Mouse (Mus musculus) intestine, embryonic 16.5 days (tissue): ENCODE data around the gene Ciapin1. TPM values are rescaled to one million over a fixed set of nuclear protein-coding genes. Genes with fewer than 3 reads are reported as not detected.

Experiments used
- ATAC-seq: fragments of 200-750 bp; cut with Nextera tagmentation; 2 replicates; pipeline ENCODE4 v1.8.0; 2017; ENCODE audit warnings: moderate TSS enrichment, moderate library complexity
- H3K27ac ChIP-seq: fragments of 300-500 bp; sonication (generic); 2 replicates; pipeline ENCODE4 v1.5.1; 2014; ENCODE audit warnings: mild to moderate bottlenecking, low read length
- H3K27me3 ChIP-seq: fragments of 300-500 bp; sonication (generic); replicated peaks from 2 replicates; pipeline ENCODE4 v1.6.1; 2014; ENCODE audit warnings: low read length, control low read depth, mixed read lengths; ENCODE audit not compliant: control insufficient read depth, insufficient read depth
- H3K36me3 ChIP-seq: fragments of 300-500 bp; sonication (generic); 2 replicates; pipeline ENCODE4 v1.6.1; 2014; ENCODE audit warnings: low read length, control low read depth; ENCODE audit not compliant: control insufficient read depth, insufficient read depth
- H3K4me1 ChIP-seq: fragments of 300-500 bp; sonication (generic); 2 replicates; pipeline ENCODE4 v1.6.1; 2014; ENCODE audit warnings: low read length, control low read depth, mixed read lengths; ENCODE audit not compliant: control insufficient read depth, insufficient read depth
- H3K4me2 ChIP-seq: fragments of 300-500 bp; sonication (generic); 2 replicates; pipeline ENCODE4 v1.6.1; 2014; ENCODE audit warnings: low read depth, low read length, control low read depth
- H3K4me3 ChIP-seq: fragments of 300-500 bp; sonication (generic); 2 replicates; pipeline ENCODE4 v1.5.1; 2014; ENCODE audit warnings: mild to moderate bottlenecking, low read length
- H3K9ac ChIP-seq: fragments of 300-500 bp; sonication (generic); 2 replicates; pipeline ENCODE4 v1.6.1; 2014; ENCODE audit warnings: low read depth, low read length
- H3K9me3 ChIP-seq: fragments of 300-500 bp; sonication (generic); 2 replicates; pipeline ENCODE4 v1.6.1; 2016; ENCODE audit warnings: low read length, control low read depth; ENCODE audit not compliant: control insufficient read depth
- WGBS: fragments of 180-500 bp; shearing (Covaris S2); extraction: QIAGEN DNeasy Blood & Tissue Kit; methylation state at CpG from one replicate; pipeline ENCODE4 v1.1.7; 2014; 5-methylcytosine and 5-hydroxymethylcytosine counted together
- polyA plus RNA-seq: library from polyadenylated mRNA; unstranded; fragments of >200 nt; fragmentation: Nextera tagmentation; extraction: Ambion mirVana; gene quantifications from 2 replicates; pipeline ENCODE4 v1.2.1, GENCODE M21; 2015

Gene Ciapin1
- polyA plus RNA-seq, 1 experiment from 2014 or later: 90.1 TPM

- ATAC-seq: no peak
- Histone ChIP-seq H3K36me3 (no peaks in the 10 kb centered on the region), H3K9me3 (no peaks in the 10 kb centered on the region), H3K4me3 (no peak overlapping the region), H3K4me1 (peaks cover 21% of the 10 kb centered on the region), H3K27me3 (no peaks in the 10 kb centered on the region), H3K27ac (peak overlapping the region; percentile 87), H3K4me2 (no peak overlapping the region), H3K9ac (no peak overlapping the region)
- WGBS: 60% methylated on average over 6 of the region's 6 CpGs
Observed at GRCm38 (mm10) chr8:94785995-94786595, 52.1 kb downstream of the Ciapin1 start.

DNA sequence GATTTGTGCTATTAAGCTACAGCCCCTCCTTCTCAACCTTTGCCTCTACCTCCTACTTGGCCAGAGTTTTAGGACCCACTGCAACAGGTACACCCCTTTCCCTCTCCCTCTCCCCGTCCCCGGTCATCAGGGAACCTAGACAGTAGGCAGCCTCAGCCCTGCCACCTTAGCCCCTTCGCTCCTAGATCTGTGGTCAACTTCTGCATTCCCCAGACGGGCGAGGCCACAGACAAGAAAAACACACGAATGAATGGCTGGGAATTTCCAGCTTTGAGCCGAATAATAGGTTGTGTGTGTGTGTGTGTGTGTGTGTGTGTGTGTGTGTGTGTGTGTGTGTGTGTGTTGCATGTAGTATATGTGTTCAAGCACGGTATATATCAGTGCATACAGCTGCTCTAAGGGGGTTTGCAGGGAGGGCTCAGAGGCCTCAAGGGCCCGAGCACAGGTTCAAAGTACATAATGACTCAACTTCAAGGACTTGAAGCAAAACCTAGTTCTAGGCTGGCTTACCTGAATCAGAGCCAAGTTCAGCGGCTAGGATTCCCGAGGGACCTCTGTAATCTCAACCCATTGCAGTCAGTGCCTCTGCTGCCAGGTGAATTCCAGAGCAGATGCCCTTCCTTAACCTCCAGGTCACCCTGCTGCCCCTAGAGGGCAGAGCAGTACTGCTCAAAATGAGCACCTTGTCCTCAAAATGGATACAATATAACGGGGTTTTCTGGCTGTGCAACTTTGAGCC lies 52.7 kb downstream of the Ciapin1 start:
- Histone ChIP-seq H3K4me1 (peaks cover 27% of the 10 kb centered on the region), H3K27me3 (no peaks in the 10 kb centered on the region), H3K4me2 (no peak overlapping the region), H3K9ac (no peak overlapping the region), H3K36me3 (no peaks in the 10 kb centered on the region), H3K4me3 (no peak overlapping the region), H3K9me3 (no peaks in the 10 kb centered on the region), H3K27ac (peak overlapping the region; percentile 87)
- ATAC-seq: peak; percentile 43
- WGBS: 49% methylated on average over 12 of the region's 12 CpGs

GRCm38 (mm10) chr8:94783890-94784289 lies 54.3 kb downstream of the Ciapin1 start:
- Histone ChIP-seq H3K4me2 (no peak overlapping the region), H3K9me3 (no peaks in the 10 kb centered on the region), H3K27me3 (no peaks in the 10 kb centered on the region), H3K4me3 (no peak overlapping the region), H3K9ac (no peak overlapping the region), H3K36me3 (no peaks in the 10 kb centered on the region), H3K4me1 (peaks cover 35% of the 10 kb centered on the region), H3K27ac (no peak overlapping the region)
- no peak for ATAC-seq
- 75% methylated on average over 4 of the region's 4 CpGs for WGBS

- H3K27ac ChIP-seq: peak overlapping the region; percentile 75
Observed at GRCm38 (mm10) chr8:94781838-94782235, 56.3 kb downstream of the Ciapin1 start.

GRCm38 (mm10) chr8:94781155-94781837 lies 56.9 kb downstream of the Ciapin1 start:
- H3K27me3 ChIP-seq: no peaks in the 10 kb centered on the region
- peaks cover 43% of the 10 kb centered on the region for H3K4me1 ChIP-seq
- 51% methylated on average over 7 of the region's 7 CpGs for WGBS
- H3K36me3 ChIP-seq: no peaks in the 10 kb centered on the region
- peak overlapping the region; percentile 29; the same call in 1 of the 2 replicates for H3K9ac ChIP-seq
- H3K9me3 ChIP-seq: no peaks in the 10 kb centered on the region
- H3K27ac ChIP-seq: peak overlapping the region; percentile 75
- no peak overlapping the region for H3K4me3 ChIP-seq
- peak; percentile 32 for ATAC-seq
- H3K4me2 ChIP-seq: peak overlapping the region; percentile 13; the same call in 1 of the 2 replicates

More at GRCm38 (mm10) chr8:94781838-94782235, 56.3 kb downstream of the Ciapin1 start:
- no peaks in the 10 kb centered on the region for H3K9me3 ChIP-seq
- peak; percentile 83 for ATAC-seq
- peak overlapping the region; percentile 7; the same call in 1 of the 2 replicates for H3K9ac ChIP-seq
- no peaks in the 10 kb centered on the region for H3K27me3 ChIP-seq
- WGBS: 3% methylated on average over 11 of the region's 11 CpGs
- H3K4me2 ChIP-seq: peak overlapping the region; percentile 13; the same call in 1 of the 2 replicates
- peaks cover 43% of the 10 kb centered on the region for H3K4me1 ChIP-seq
- no peak overlapping the region for H3K4me3 ChIP-seq
- no peaks in the 10 kb centered on the region for H3K36me3 ChIP-seq

GRCm38 (mm10) chr8:94780491-94781154 lies 57.5 kb downstream of the Ciapin1 start:
- H3K27me3 ChIP-seq: no peaks in the 10 kb centered on the region
- peaks cover 43% of the 10 kb centered on the region for H3K4me1 ChIP-seq
- WGBS: 82% methylated on average over 21 of the region's 21 CpGs
- H3K27ac ChIP-seq: peak overlapping the region; percentile 75
- 0 out of 2 replicates have a peak overlapping the region, but pooled peaks have one; percentile 1 for H3K4me2 ChIP-seq
- H3K9ac ChIP-seq: peak overlapping the region; percentile 29
- no peak for ATAC-seq
- no peaks in the 10 kb centered on the region for H3K9me3 ChIP-seq
- no peak overlapping the region for H3K4me3 ChIP-seq
- H3K36me3 ChIP-seq: no peaks in the 10 kb centered on the region

DNA sequence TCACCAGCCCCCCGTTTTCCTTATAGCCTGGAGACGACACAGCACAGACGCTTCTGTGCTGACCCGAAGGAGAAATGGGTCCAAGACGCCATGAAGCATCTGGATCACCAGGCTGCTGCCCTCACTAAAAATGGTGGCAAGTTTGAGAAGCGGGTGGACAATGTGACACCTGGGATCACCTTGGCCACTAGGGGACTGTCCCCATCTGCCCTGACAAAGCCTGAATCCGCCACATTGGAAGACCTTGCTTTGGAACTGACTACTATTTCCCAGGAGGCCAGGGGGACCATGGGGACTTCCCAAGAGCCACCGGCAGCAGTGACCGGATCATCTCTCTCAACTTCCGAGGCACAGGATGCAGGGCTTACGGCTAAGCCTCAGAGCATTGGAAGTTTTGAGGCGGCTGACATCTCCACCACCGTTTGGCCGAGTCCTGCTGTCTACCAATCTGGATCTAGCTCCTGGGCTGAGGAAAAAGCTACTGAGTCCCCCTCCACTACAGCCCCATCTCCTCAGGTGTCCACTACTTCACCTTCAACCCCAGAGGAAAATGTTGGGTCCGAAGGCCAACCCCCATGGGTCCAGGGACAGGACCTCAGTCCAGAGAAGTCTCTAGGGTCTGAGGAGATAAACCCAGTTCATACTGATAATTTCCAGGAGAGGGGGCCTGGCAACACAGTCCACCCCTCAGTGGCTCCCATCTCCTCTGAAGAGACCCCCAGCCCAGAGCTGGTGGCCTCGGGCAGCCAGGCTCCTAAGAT lies 58.4 kb downstream of the Ciapin1 start:
- Histone ChIP-seq H3K4me2 (no peak overlapping the region), H3K9me3 (no peaks in the 10 kb centered on the region), H3K4me3 (no peak overlapping the region), H3K27ac (no peak overlapping the region; the same call in 1 of the 2 replicates), H3K4me1 (peaks cover 39% of the 10 kb centered on the region), H3K27me3 (no peaks in the 10 kb centered on the region), H3K9ac (no peak overlapping the region), H3K36me3 (no peaks in the 10 kb centered on the region)
- WGBS: 92% methylated on average over 16 of the region's 16 CpGs
- no peak for ATAC-seq

GRCm38 (mm10) chr8:94778895-94779533 lies 59.1 kb downstream of the Ciapin1 start:
- Histone ChIP-seq H3K36me3 (no peaks in the 10 kb centered on the region), H3K4me3 (no peak overlapping the region), H3K27me3 (no peaks in the 10 kb centered on the region), H3K4me2 (peak overlapping the region; percentile 41; the same call in 1 of the 2 replicates), H3K9ac (peak overlapping the region; percentile 44), H3K4me1 (peaks cover 32% of the 10 kb centered on the region), H3K27ac (peak overlapping the region; percentile 94), H3K9me3 (no peaks in the 10 kb centered on the region)
- ATAC-seq: peak; percentile 22
- 62% methylated on average over 10 of the region's 10 CpGs for WGBS
